19 mouse cellular contexts compared by ENCODE assay signal in the genomic region with DNA sequence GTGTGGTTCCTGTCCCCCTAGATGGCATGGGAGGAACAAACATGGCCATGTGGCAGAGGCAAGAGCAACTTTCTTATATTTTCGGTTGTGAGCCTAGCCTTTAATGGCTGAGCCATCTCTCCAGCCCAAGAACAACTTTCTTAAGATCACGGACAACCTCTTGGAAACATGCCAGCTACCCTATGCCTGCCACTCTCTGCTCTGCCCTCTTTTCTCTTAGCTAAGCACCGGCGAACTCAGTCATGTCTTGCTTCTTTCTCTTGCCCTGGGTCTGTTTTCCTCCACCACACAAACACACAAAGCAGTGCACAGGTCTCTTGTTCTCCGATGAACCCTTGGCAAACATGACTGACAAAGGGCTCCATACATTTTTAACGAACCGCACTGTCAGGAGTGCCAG. TPM values are rescaled to one million over a fixed set of nuclear protein-coding genes. Genes with fewer than 3 reads are reported as not detected.
DNase-seq lines count a peak whose midpoint lies in the region; ATAC-seq and TF ChIP-seq lines count a peak whose summit lies in the region.
"Had no signal": no experiment of that assay in that cellular context is flagged by ENCODE, and none has a peak within 500 bp of the region (broad histone marks: within the 10 kb centered on the region; RNA-seq: fewer than 3 reads in every experiment).

No protein-coding gene starts in this region.

- peaks cover 40% of the 10 kb centered on the region for H3K4me1 ChIP-seq in forebrain, embryonic 10.5 days
- peaks cover 24% of the 10 kb centered on the region for H3K4me1 ChIP-seq in forebrain, embryonic 16.5 days (replicated peaks; ENCODE audit: control insufficient read depth, insufficient read depth, low read length)
- H3K4me1 ChIP-seq in MEL (ENCODE audit: control insufficient read depth in 1 of 2, insufficient read depth in 2 of 2, low read length in 2 of 2), result peaks cover 7 to 23% of the 10 kb centered on the region in 2 experiments
- 0 out of 2 replicates have a peak, but pooled peaks cover 2% of the 10 kb centered on the region for H3K4me1 ChIP-seq in stomach, postnatal 0 days (replicated peaks; ENCODE audit: control insufficient read depth, insufficient read depth)

- no peak for ATAC-seq in forebrain, embryonic 16.5 days
- no peak for ATAC-seq in stomach, postnatal 0 days (ENCODE audit: low FRiP score, low TSS enrichment)
- ATAC-seq: forebrain, embryonic 15.5 days; hindbrain, postnatal 0 days had no signal

- no peaks in the 10 kb centered on the region for H3K9me3 ChIP-seq in forebrain, embryonic 10.5 days
- H3K9me3 ChIP-seq in forebrain, embryonic 16.5 days (ENCODE audit: control insufficient read depth, low read length), result no peaks in the 10 kb centered on the region
- H3K9me3 ChIP-seq in MEL (replicated peaks; ENCODE audit: insufficient read depth, low read length), result no peaks in the 10 kb centered on the region
- no peaks in the 10 kb centered on the region for H3K9me3 ChIP-seq in stomach, postnatal 0 days (ENCODE audit: control insufficient read depth, low read length)
- H3K9me3 ChIP-seq: embryonic facial prominence, embryonic 15.5 days; forebrain, embryonic 15.5 days; heart, embryonic 10.5 days; hindbrain, embryonic 13.5 days had no signal

- H3K79me2 ChIP-seq in MEL (ENCODE audit: control insufficient read depth, insufficient read depth, low read length, poor library complexity), result no peaks in the 10 kb centered on the region

- peaks cover 14% of the 10 kb centered on the region for H3K27me3 ChIP-seq in forebrain, embryonic 10.5 days (ENCODE audit: poor library complexity, severe bottlenecking)
- no peaks in the 10 kb centered on the region for H3K27me3 ChIP-seq in forebrain, embryonic 16.5 days (replicated peaks; ENCODE audit: control insufficient read depth, insufficient read depth, low read length)
- H3K27me3 ChIP-seq in MEL (ENCODE audit: control insufficient read depth in 1 of 2, insufficient read depth in 2 of 2, low read length in 2 of 2), result no peaks in the 10 kb centered on the region
- H3K27me3 ChIP-seq in stomach, postnatal 0 days (ENCODE audit: control insufficient read depth, insufficient read depth, low read length), result no peaks in the 10 kb centered on the region
- H3K27me3 ChIP-seq: embryonic facial prominence, embryonic 15.5 days; forebrain, embryonic 15.5 days; hindbrain, embryonic 13.5 days had no signal

- no peak for TF ChIP-seq RAD21 in MEL (IDR thresholded peaks at IDR 0.05; ENCODE audit: low read depth, low read length)

- no peak overlapping the region for H3K9ac ChIP-seq in forebrain, embryonic 16.5 days (replicated peaks; ENCODE audit: low read depth, low read length)
- peak overlapping the region; percentile 48 for H3K9ac ChIP-seq in MEL (ENCODE audit: control insufficient read depth, low read depth, low read length, poor library complexity, severe bottlenecking)
- H3K9ac ChIP-seq in stomach, postnatal 0 days (ENCODE audit: low read length), result no peak overlapping the region
- H3K9ac ChIP-seq: embryonic facial prominence, embryonic 15.5 days; forebrain, embryonic 15.5 days; hindbrain, embryonic 13.5 days had no signal

- no peak overlapping the region for H3K4me3 ChIP-seq in forebrain, embryonic 10.5 days
- H3K4me3 ChIP-seq in forebrain, embryonic 16.5 days (replicated peaks; ENCODE audit: low read length), result no peak overlapping the region
- peak overlapping the region; percentile 23 to 54 for H3K4me3 ChIP-seq in MEL (ENCODE audit: control insufficient read depth in 1 of 2, insufficient read depth in 1 of 2, low read depth in 2 of 2, low read length in 2 of 2)
- H3K4me3 ChIP-seq in stomach, postnatal 0 days (ENCODE audit: low read depth, low read length), result no peak overlapping the region
- H3K4me3 ChIP-seq: embryonic facial prominence, embryonic 15.5 days; erythroblast, embryonic 14.5 days; forebrain, embryonic 15.5 days; heart, embryonic 10.5 days; hindbrain, embryonic 13.5 days had no signal

- 88% methylated on average over 7 of the region's 7 CpGs for WGBS in forebrain, embryonic 10.5 days
- 27% methylated on average over 7 of the region's 7 CpGs for WGBS in forebrain, embryonic 16.5 days
- 51% methylated on average over 7 of the region's 7 CpGs for WGBS in stomach, postnatal 0 days

- H3K4me2 ChIP-seq in forebrain, embryonic 16.5 days (ENCODE audit: low read length), result no peak overlapping the region
- H3K4me2 ChIP-seq in stomach, postnatal 0 days (replicated peaks; ENCODE audit: low read depth), result no peak overlapping the region
- H3K4me2 ChIP-seq: embryonic facial prominence, embryonic 15.5 days; forebrain, embryonic 15.5 days; hindbrain, embryonic 13.5 days had no signal

- peaks cover 20% of the 10 kb centered on the region for H3K36me3 ChIP-seq in forebrain, embryonic 10.5 days (replicated peaks)
- peaks cover 6% of the 10 kb centered on the region for H3K36me3 ChIP-seq in forebrain, embryonic 16.5 days (ENCODE audit: control insufficient read depth, insufficient read depth)
- peaks cover 0 to 10% of the 10 kb centered on the region in 2 experiments; a peak in 2 of 4 replicates for H3K36me3 ChIP-seq in MEL (ENCODE audit: control insufficient read depth in 1 of 2, insufficient read depth in 2 of 2, low read length in 2 of 2)
- no peaks in the 10 kb centered on the region for H3K36me3 ChIP-seq in stomach, postnatal 0 days (ENCODE audit: control insufficient read depth, insufficient read depth, low read length)

- 0 out of 2 replicates have a peak overlapping the region, but pooled peaks have one; percentile 25 for H3K27ac ChIP-seq in forebrain, embryonic 10.5 days
- no peak overlapping the region for H3K27ac ChIP-seq in forebrain, embryonic 16.5 days (ENCODE audit: low read length)
- H3K27ac ChIP-seq in MEL (ENCODE audit: control insufficient read depth, low read depth, low read length), result peak overlapping the region; percentile 84
- H3K27ac ChIP-seq in stomach, postnatal 0 days (replicated peaks), result no peak overlapping the region
- H3K27ac ChIP-seq: embryonic facial prominence, embryonic 15.5 days; forebrain, embryonic 15.5 days; heart, embryonic 10.5 days; hindbrain, embryonic 13.5 days; hindbrain, postnatal 0 days had no signal

- peak; percentile 27 to 46; a peak in 1 of 4 replicates for TF ChIP-seq POLR2A in MEL (IDR thresholded peaks at IDR 0.05; ENCODE audit: control insufficient read depth in 1 of 2, insufficient read depth in 1 of 2, low read depth in 1 of 2, low read length in 2 of 2, poor library complexity in 1 of 2)

- DNase-seq in forebrain, embryonic 10.5 days (ENCODE audit: extremely low spot score, low spot score), result no peak
- DNase-seq in MEL (ENCODE audit: low read depth, low spot score) (peak; percentile 82), MN1 (ENCODE audit: low spot score) (peak; percentile 54)
- peak; percentile 13 for DNase-seq in stomach, postnatal 0 days (ENCODE audit: low spot score)
- DNase-seq in right cerebral cortex, adult 18-20 months, result no peak
- DNase-seq: adrenal gland, postnatal 10 days; cerebellum, adult 9-10 months; cerebellum, postnatal 36 days; gastrocnemius, postnatal 10 days; heart, adult 18-20 months; heart, postnatal 10 days; heart, postnatal 4 days had no signal

- TF ChIP-seq EP300 in MEL (IDR thresholded peaks at IDR 0.05; ENCODE audit: low read depth in 1 of 2, low read length in 2 of 2), result 0 out of 4 replicates have a peak, but pooled peaks have one; percentile 9 to 10
- TF ChIP-seq EP300 in stomach, postnatal 0 days (optimal IDR thresholded peaks at IDR 0.05), result no peak

- TF ChIP-seq CTCF in MEL (IDR thresholded peaks at IDR 0.05 in 2 of 3, conservative IDR thresholded peaks at IDR 0.05 in 1 of 3; ENCODE audit: control insufficient read depth in 1 of 3, insufficient read depth in 1 of 3, low read depth in 2 of 3, low read length in 3 of 3, poor library complexity in 1 of 3, severe bottlenecking in 1 of 3), result no peak
- TF ChIP-seq CTCF in stomach, postnatal 0 days (IDR thresholded peaks at IDR 0.05; ENCODE audit: low read depth), result no peak

RNA-seq across cellular contexts. Expression of gene Triobp, which starts 1.3 kb away (rescaled TPM):
- 39.7 and 41.6 TPM in 2 replicates for polyA plus RNA-seq in forebrain, embryonic 10.5 days (2016; fragmentation: Nextera tagmentation; extraction: Ambion mirVana)
- 42.7 and 49.7 TPM in 2 replicates for polyA plus RNA-seq in forebrain, embryonic 16.5 days (2015; fragmentation: Nextera tagmentation; extraction: Ambion mirVana)
- 18.4 and 21.3 TPM in 2 replicates for total RNA-seq in MEL (2012; rRNA removed)
- polyA plus RNA-seq in MEL (2012; ENCODE audit: insufficient read depth in 1 of 2, insufficient read length in 2 of 2, low read depth in 1 of 2, low replicate concordance in 2 of 2, missing spikeins in 1 of 2), result 10 to 100 TPM in 1 of 2 experiments, not detected in 1; 31.3 TPM
- 22.4 and 30.6 TPM in 2 replicates for polyA plus RNA-seq in stomach, postnatal 0 days (2015; fragmentation: Nextera tagmentation; extraction: Ambion mirVana)

RNA-seq across cellular contexts. Expression of gene Nol12, which starts 11.5 kb away (rescaled TPM):
- polyA plus RNA-seq in forebrain, embryonic 10.5 days (2016; fragmentation: Nextera tagmentation; extraction: Ambion mirVana), result 63.6 and 69.9 TPM in 2 replicates
- 60.4 and 64.2 TPM in 2 replicates for polyA plus RNA-seq in forebrain, embryonic 16.5 days (2015; fragmentation: Nextera tagmentation; extraction: Ambion mirVana)
- total RNA-seq in MEL (2012; rRNA removed), result 39.0 and 40.8 TPM in 2 replicates
- 100 to 1,000 TPM in 1 of 2 experiments, not detected in 1; 127 TPM for polyA plus RNA-seq in MEL (2012; ENCODE audit: insufficient read depth in 1 of 2, insufficient read length in 2 of 2, low read depth in 1 of 2, low replicate concordance in 2 of 2, missing spikeins in 1 of 2)
- 32.3 and 36.4 TPM in 2 replicates for polyA plus RNA-seq in stomach, postnatal 0 days (2015; fragmentation: Nextera tagmentation; extraction: Ambion mirVana)

RNA-seq across cellular contexts. Expression of gene Lgals1, which starts 19.7 kb away (rescaled TPM):
- polyA plus RNA-seq in forebrain, embryonic 10.5 days (2016; fragmentation: Nextera tagmentation; extraction: Ambion mirVana), result 200 and 217 TPM in 2 replicates
- polyA plus RNA-seq in forebrain, embryonic 16.5 days (2015; fragmentation: Nextera tagmentation; extraction: Ambion mirVana), result 51.9 and 95.5 TPM in 2 replicates
- 974 and 1,054 TPM in 2 replicates for total RNA-seq in MEL (2012; rRNA removed)
- polyA plus RNA-seq in MEL (2012; ENCODE audit: insufficient read depth in 1 of 2, insufficient read length in 2 of 2, low read depth in 1 of 2, low replicate concordance in 2 of 2, missing spikeins in 1 of 2), result 1,000 to 10,000 TPM in 1 of 2 experiments, 100 to 1,000 TPM in 1; 646 to 1,010 TPM
- 1,326 and 1,632 TPM in 2 replicates for polyA plus RNA-seq in stomach, postnatal 0 days (2015; fragmentation: Nextera tagmentation; extraction: Ambion mirVana)

RNA-seq across cellular contexts. Expression of gene Pdxp, which starts 32.5 kb away (rescaled TPM):
- polyA plus RNA-seq in forebrain, embryonic 10.5 days (2016; fragmentation: Nextera tagmentation; extraction: Ambion mirVana), result 26.1 and 26.9 TPM in 2 replicates
- polyA plus RNA-seq in forebrain, embryonic 16.5 days (2015; fragmentation: Nextera tagmentation; extraction: Ambion mirVana), result 96.4 and 102 TPM in 2 replicates
- total RNA-seq in MEL (2012; rRNA removed), result 16.7 and 21.5 TPM in 2 replicates
- polyA plus RNA-seq in MEL (2012; ENCODE audit: insufficient read depth in 1 of 2, insufficient read length in 2 of 2, low read depth in 1 of 2, low replicate concordance in 2 of 2, missing spikeins in 1 of 2), result 10 to 100 TPM in 1 of 2 experiments, not detected in 1; 25.4 TPM
- polyA plus RNA-seq in stomach, postnatal 0 days (2015; fragmentation: Nextera tagmentation; extraction: Ambion mirVana), result 4.1 and 4.3 TPM in 2 replicates

RNA-seq across cellular contexts. Expression of gene Sh3bp1, which starts 46.7 kb away (rescaled TPM):
- 21.0 and 21.5 TPM in 2 replicates for polyA plus RNA-seq in forebrain, embryonic 10.5 days (2016; fragmentation: Nextera tagmentation; extraction: Ambion mirVana)
- 4.9 and 6.0 TPM in 2 replicates for polyA plus RNA-seq in forebrain, embryonic 16.5 days (2015; fragmentation: Nextera tagmentation; extraction: Ambion mirVana)
- total RNA-seq in MEL (2012; rRNA removed), result 17.1 and 21.0 TPM in 2 replicates
- 10 to 100 TPM in 1 of 2 experiments, not detected in 1; 80.2 TPM for polyA plus RNA-seq in MEL (2012; ENCODE audit: insufficient read depth in 1 of 2, insufficient read length in 2 of 2, low read depth in 1 of 2, low replicate concordance in 2 of 2, missing spikeins in 1 of 2)
- 22.7 and 27.4 TPM in 2 replicates for polyA plus RNA-seq in stomach, postnatal 0 days (2015; fragmentation: Nextera tagmentation; extraction: Ambion mirVana)

Comparison
In these comparisons a context has a peak if more than half of its experiments do, and no peak if none do; other contexts are left out.
1. H3K27ac ChIP-seq: peak in forebrain, embryonic 10.5 days (single experiment) and MEL (single experiment); none in forebrain, embryonic 16.5 days (single experiment) and stomach, postnatal 0 days (single experiment).
2. DNase-seq: peak in MEL (single experiment), MN1 (single experiment) and stomach, postnatal 0 days (single experiment); none in forebrain, embryonic 10.5 days (single experiment) and right cerebral cortex, adult 18-20 months (single experiment).
3. H3K4me3 ChIP-seq: peak in MEL (2 of 2); none in forebrain, embryonic 10.5 days (single experiment), forebrain, embryonic 16.5 days (single experiment) and stomach, postnatal 0 days (single experiment).